Mouse (Mus musculus): ENCODE results near the gene Gm973. TPM values are rescaled to one million over a fixed set of nuclear protein-coding genes. Genes with fewer than 3 reads are reported as not detected.

Gene Gm973
- polyA plus RNA-seq (2012; rRNA removed; ENCODE audit: low replicate concordance) = 0.13 TPM in 1 of 2 replicates, not detected in the other

GRCm38 (mm10) chr1:59516026-59516917 is at the start of gene Gm973:
Gm973 (plus strand) TSS chr1:59516264.

GRCm38 (mm10) chr1:59482331-59482695 is 33.8 kb upstream of the Gm973 start, which contains the start of gene Fzd7:
Fzd7 (plus strand) TSS chr1:59482424.

DNA sequence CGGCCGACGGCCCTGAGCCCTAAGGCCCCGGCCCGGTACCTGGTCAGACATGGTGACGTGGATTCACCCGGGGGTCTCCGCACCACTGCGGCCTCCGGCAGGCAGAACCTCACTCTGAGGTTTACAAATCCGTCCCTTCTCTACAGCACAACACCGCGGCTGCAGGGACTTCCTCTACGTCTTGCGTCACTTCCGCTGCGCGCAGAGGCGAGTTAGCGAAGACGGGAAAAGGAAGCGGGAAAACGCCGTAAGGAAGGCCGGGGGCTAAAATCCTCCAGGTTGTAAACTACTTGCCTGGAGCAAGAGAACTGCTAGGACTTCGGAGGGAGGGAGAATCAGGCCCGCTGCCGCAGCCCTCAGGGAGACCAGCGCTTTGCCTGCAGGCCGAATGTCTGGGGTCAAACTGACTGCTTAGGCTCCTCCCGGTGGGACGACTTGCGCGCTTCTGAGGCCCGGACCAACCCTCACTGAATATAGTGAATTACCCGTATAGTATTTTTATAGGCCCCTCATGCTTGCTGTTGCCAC is 154.6 kb downstream of the Gm973 start, which contains the start of gene Sumo1:
Sumo1 (minus strand) TSS at position 194 of the 528 bp plus-strand sequence.

DNA sequence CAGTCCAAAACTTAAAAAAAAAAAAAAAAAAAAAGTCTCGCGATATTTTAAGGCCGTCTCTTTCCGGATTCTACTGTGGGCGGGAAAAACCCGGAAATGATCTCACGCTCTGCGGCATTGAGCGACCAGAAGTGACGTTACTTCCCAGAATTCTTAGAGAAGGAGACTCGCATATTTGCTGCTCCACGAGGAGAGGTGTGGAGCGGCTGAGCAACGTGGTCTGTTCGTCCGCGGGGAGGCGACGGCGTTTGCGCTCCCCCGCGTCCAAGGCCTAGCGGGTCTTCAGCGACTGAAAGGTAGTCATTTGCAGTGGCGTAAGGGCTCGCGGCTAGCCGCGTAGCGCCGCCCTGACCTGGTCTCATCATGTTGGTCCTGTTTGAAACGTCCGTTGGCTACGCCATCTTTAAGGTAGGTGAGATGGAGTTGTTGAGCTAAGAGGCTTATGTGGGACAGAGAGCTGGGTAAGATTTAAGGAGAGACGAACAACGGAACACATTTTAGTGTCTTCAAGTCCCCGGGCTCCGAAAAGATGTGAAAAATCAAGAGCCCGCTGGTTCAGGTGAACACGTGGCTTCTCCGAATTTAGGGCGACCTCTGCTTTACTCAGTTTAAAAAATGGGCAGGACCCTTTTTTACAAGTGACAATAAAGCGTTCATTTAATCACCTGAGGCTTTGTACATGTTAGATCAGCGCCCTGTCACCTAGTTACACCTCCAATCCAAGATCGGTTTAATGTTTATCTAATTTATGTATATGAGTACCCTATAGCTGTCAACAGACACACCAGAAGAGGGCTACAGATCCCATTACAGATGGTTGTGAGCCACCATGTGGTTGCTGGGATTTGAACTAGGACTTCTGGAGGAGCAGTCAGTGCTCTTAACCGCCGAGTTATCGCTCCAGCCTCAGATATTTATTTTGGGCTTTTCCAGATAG is 169.0 kb downstream of the Gm973 start, which contains the start of gene Nop58:
Nop58 (plus strand) TSS at position 153 of the 937 bp plus-strand sequence.

Other genes with a start within 250 kb of the Gm973 start
- 9.2 and 10.9 TPM in 2 replicates for gene Fzd7, start 33.8 kb upstream of the Gm973 start, polyA plus RNA-seq (2012; rRNA removed; ENCODE audit: low replicate concordance)
- 1.5 and 2.0 TPM in 2 replicates for gene Sumo1, start 154.6 kb downstream of the Gm973 start, polyA plus RNA-seq (2012; rRNA removed; ENCODE audit: low replicate concordance)
- gene Nop58, start 168.7 kb downstream of the Gm973 start, polyA plus RNA-seq (2012; rRNA removed; ENCODE audit: low replicate concordance) = 3.5 and 11.7 TPM in 2 replicates
- gene Bmpr2, start 247.1 kb downstream of the Gm973 start, polyA plus RNA-seq (2012; rRNA removed; ENCODE audit: low replicate concordance) = 0.56 and 1.2 TPM in 2 replicates

Data from duodenum, adult 2 months (tissue).